Mouse (Mus musculus) embryonic fibroblast, embryonic 13.5 days (primary cell): ENCODE data around the gene Tmem115.

Source experiments
- CTCF ChIP-seq: IDR thresholded peaks from 2 replicates; pipeline ENCODE4 v1.5.1; 2011; ENCODE audit warnings: mild to moderate bottlenecking, control low read depth, low read length, moderate library complexity, borderline replicate concordance; ENCODE audit not compliant: insufficient read depth
- POLR2A ChIP-seq: IDR thresholded peaks from 2 replicates; pipeline ENCODE4 v1.6.1; 2011; ENCODE audit warnings: low read depth, mild to moderate bottlenecking, control low read depth, low read length, moderate library complexity

- TF ChIP-seq CTCF, result no peak
- no peak for TF ChIP-seq POLR2A
These were observed 25.5 kb upstream of the Tmem115 start for GRCm38 (mm10) chr9:107508266-107508665.
